Mouse (Mus musculus) CD4-positive, CD25-positive, alpha-beta regulatory T cell, adult 4 months (primary cell): ENCODE measurements around the gene Nfil3. TPM values are rescaled to one million over a fixed set of nuclear protein-coding genes. Genes with fewer than 3 reads are reported as not detected.

ENCODE experiments used
- ATAC-seq: one replicate; pipeline ENCODE4 v1.8.0; 2017
- polyA plus RNA-seq, 2 experiments: library from polyadenylated mRNA; unstranded; fragments of 100-300 nt; shearing (Covaris generic); gene quantifications; one replicate each; pipeline ENCODE4 v1.2.1; 2017

Gene Nfil3
- polyA plus RNA-seq, result 1 to 10 TPM; 1.7 to 3.7 TPM

DNA sequence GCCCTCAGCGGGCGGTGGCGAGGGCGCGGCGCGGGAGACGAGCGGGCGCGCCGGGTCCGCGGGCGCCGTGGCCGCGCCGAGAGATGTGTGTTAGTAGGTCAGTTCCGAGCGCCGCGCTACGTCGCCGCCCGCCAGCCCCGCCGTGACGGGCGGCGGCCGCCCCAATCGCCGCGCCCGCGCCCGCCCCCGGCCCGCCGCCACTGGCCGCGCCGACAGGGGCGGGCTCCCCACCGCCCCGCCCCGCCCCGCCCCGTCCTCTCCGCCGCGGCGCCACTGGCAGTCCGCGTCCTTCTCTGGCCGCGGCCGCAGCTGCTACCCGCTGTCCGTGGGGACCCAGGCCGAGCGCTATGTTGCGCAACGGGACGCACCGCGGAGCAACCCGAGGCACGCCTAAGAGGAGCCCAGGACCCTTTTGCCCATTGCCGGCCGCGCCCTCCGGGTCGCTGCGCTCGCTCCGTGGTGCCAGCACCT is at the start of gene Nfil3:
TSS of gene Nfil3 (minus strand) at position 123 of the 471 bp plus-strand sequence.
- ATAC-seq, result peak; percentile 28

DNA sequence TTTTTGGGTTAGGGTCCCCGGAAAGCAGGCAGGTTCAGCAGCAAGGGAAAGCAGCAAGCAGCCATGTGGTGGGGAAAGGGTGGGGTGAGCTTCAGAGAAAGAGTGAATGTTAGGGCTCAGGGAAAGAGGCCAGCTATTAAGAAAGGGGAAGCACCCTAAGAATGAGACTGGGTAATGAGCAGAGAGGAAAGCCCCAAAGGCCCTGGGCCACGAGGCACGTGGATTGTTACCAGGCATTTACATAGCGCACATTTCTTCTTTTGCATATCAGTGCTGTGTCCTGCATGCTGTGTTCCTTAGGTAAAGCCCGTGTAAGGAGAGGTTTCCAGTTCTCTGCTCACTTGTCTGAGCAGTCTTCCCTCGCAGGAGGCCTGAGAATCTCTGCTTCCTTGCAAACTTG is 43.4 kb upstream of the Nfil3 start:
- peak; percentile 95 for ATAC-seq

DNA sequence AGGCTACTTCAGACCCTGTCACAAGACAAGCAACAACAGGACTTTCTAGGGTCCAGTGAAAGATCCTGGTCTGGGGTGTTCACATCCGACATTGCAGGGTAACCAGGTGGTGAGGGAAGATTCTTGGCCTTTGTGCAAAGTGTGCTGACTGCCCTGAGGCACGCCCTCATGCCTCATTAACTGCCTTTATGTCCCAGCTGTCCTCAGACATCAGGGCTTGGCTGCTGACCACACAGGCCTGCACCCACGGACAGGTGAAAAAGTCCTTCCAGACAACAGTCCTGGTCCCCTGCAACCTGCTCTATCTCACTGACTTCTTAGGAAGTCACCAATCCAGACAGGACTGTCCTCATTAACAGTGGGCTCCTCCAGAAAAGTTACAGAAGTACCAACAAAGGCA is 39.4 kb upstream of the Nfil3 start:
- ATAC-seq, result no peak

DNA sequence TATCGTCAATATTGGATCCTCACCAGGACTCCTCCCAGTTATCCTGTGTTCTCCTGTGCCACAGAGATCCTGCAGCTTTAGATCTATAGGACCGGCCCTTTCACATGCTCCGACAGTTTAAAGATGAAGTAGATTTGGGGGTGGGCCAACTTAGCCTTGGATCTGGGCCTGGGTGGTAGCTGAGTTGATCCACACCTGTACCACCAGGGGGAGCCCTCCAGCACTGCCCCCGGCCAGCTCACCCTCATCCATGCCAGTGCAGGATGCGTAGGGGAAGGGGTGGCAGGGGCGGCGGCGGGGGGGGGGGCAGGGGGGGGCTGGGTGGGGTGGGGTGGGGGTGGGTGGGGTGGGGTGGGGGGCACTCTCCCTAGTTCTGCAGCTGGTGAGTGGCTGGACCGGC is 38.7 kb upstream of the Nfil3 start:
- no peak for ATAC-seq

DNA sequence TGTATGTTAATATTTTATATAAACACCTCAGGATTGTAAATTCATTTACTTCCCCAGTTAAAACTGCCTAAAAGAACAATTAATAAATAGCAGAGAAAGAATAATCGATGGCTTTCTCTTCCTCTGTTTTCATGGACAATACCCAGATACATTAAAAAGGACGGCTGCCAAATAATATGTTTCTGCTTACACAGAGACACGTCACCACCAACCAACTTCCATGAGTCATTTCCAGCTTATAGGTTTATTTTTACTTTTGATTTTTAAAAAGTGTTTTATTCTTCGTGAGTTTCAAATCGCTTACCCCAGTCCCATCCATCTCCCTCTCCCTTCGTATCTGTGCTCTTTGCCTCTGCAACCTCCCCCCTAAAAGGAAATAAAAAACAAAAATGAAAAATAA is 38.1 kb upstream of the Nfil3 start:
- ATAC-seq, result no peak

DNA sequence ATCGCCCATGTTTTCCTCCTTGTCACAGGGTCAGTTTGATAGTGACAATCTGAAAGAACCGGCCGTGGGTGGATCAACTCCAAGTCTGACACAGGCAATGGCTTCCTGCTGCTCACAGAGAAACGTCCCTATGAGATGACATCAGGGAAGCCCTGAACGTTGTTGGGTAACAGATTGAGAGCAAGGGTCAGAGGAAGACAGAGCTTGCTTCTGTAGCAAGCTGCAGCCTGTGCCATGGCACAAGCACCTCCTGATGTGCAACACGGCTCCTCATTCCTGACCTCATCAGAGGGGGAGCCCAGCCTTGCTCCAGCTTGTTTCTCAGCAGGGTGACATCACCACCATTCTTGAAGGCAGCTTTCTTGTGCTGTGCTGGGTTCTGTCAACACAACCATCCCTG is 37.1 kb upstream of the Nfil3 start:
- ATAC-seq, result no peak

DNA sequence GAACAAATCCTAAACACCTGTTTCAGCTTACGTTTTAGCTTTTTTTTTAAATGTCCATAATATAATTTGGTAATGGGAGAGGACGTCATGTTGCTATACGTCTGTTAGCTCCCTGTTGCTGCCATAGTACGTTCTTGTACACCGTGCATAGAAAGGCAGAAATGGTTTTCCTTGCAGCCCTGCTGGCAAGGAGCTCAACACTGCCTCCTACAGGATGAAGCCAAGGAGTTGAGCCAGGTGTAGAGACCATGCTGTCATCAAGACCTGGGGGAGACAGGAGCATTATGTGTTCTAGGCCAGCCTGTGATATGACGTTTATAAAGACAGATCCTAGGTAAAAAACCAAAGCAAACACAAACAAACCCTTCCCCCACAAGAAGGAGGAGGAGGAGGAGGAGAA is 36.2 kb upstream of the Nfil3 start:
- ATAC-seq, result no peak

DNA sequence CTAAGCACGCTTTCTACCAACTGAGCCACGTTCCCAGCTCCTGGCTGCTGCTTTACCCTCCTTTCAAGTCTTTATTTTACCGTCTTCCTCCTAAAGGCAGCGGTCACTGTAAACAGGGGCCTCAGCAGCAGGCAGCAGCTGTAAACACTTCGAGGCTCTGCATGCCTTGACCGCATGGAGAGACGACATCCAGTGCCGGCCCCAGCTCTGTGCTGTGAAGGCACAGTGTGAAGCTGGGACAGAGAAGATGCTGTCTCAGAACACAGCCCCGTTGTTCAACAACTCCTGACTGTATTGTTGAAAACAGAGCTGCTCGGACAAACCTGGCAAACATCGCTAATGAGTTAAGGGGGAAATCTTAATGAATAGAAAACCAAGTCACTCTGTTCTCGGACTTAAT is 30.6 kb upstream of the Nfil3 start:
- no peak for ATAC-seq

DNA sequence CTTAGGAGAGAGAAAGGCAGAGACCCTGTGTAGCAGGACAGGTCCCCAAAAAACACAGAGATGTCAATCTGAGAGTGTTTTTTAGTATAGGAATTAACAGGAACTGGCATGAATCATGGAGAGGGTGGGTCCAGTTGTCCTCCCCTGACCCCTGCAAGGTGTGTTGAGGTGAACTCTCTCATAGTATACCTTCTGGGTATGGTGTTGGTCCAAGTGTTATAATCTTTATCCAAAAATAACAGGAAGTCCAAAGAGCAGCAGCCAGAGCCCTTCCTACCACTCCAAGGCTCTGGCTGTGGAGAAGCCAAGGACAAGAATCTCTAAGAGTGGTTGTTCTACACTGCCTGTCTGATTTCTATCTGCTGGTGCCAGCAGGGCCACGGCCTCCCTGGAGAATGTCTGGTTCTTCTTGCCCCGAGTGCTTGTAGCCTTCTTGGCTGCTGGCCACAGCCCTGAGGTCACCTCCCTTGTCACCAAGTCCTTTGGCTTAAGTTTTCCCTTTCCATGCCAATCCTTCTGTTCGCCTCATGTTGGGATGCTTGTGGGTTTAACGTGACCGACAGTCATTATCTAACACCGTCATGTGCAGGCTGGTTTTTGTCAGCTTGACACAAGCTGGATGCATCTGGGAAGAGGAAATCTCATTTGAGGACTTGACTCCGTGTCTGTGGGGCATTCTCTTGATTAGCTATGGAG is 27.8 kb upstream of the Nfil3 start:
- ATAC-seq, result no peak

DNA sequence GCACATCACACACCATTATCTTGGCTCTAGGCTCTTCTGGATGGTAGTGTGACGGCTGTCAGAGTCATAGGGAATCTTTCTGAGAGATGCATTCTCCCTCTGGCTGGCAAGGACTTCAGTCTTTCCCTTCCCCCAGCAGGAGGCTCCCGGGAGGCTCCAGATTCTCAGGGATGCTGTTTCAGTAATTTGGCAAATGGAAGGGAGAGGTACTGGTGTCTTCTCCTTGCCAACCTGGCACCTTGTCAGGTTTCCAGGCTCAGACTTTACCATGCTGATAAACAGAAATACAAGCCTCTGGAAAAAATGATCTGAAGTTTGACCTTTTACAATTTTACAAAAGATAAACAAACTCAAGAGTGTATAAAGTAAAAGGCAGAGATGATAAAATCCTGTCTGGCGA is 26.9 kb upstream of the Nfil3 start:
- no peak for ATAC-seq

DNA sequence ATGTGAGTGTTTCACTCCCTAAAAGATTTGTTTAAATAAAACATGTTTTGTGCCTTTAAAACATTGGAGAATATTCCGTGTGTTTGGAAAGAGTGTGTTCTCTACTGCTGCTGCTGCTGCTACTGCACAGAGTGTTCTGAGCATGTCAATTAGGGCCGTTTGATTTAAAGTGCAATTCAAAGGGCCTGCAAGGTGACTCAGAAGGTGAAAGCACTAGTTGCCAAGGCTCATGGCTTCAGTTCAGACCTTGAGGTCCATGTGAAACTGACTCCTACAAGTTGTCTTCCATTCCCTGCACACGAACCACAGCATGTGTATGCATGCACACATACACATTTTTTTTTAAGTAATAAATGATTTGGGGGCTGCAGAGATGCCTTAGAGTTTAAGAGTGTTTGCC is 22.4 kb upstream of the Nfil3 start:
- no peak for ATAC-seq

DNA sequence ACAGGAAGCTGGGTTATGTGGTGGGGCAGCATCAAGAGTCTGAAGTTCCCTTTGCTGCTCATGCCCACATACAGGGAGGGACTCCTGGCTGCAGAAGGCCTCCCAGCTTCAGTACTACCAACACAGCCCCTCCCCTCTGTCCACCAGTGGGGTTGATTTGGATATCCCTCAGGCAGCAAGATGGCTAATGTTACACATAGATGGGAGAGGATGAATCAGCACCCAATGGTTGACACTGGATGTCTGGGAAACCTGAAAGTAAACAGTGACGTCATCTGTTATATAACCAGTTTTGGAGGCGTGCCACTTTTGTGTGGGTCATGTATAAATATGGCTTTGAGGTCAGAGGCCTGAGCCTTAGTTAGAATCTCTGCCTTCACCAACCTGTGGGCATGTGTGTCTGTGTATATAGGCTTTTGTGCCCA is 20.6 kb upstream of the Nfil3 start:
- no peak for ATAC-seq

DNA sequence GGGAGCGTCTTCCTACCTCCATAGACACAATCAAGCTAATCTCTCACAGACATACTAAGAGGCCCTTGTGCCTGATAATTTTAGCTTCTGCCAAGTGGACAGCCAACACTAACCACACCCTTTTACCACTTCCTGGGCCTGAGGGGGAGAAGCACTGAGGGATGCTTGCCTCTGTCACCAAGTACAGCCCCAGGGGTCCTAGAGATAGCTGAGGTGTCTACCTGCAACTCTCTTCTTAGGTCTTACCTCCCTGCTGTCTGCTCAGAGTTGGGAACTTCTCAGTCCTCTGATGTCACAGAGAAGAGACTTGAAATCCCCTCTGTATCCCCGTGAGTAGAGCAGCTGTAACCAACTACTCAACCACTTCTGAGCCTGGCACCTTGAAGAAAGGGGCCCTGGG is 19.6 kb upstream of the Nfil3 start:
- no peak for ATAC-seq

DNA sequence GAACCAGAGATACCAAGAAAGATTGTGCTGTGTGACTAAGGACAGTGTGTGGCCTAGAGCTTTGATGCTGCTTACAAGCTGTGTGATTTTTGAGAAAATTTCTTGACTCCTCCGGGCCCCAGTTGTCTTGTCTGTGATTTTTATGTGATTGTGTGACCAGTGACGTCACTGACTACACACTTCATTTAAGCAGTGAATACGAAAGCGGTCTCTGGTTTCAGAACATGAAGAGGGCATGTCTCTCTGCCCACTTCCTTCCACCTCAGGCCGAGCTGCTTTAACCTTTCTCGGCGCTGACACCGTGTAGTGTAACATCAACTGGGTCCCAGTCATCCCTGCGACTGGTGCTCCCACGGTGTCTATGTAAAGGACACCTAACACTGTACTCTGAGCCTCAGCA is 17.7 kb upstream of the Nfil3 start:
- ATAC-seq, result peak; percentile 96

DNA sequence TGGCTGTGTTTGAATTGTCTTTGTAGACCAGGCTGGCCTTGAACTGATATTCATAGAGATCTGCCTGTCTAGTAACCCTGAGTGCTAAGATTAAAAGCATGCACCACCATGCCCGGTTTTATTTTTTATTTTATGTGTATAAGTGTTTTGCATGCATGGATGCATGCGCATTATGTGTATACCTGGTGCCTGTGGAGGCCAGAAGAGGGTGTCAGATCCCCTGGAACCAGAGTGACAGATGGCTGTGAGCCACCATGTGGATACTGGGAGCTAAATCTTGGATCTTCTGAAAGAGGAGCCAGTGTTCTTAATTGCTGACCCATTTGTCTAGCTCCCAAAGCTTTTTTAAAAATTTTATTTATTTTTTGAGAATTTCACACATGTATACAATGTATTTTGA is 16.9 kb upstream of the Nfil3 start:
- ATAC-seq, result no peak

DNA sequence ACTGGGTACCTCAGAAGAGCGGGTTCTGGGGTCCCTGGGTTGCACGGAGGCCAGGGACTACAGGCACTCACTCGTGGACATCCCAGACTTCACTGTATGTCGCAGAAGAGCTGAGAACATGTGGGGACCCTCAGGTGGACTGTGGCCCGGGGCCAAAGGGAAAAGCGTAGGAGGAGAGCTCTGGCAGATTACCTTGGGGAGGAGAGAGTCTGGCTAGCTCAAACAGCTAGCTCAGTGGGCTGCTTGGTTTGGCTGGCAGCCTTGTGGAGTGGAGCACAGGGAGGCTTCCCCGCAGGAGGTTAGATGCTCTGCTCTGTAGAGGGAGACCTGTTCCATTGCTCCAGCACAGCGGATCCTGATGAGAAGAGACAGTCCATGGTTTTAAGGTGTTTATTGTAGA is 15.3 kb upstream of the Nfil3 start:
- ATAC-seq, result no peak

DNA sequence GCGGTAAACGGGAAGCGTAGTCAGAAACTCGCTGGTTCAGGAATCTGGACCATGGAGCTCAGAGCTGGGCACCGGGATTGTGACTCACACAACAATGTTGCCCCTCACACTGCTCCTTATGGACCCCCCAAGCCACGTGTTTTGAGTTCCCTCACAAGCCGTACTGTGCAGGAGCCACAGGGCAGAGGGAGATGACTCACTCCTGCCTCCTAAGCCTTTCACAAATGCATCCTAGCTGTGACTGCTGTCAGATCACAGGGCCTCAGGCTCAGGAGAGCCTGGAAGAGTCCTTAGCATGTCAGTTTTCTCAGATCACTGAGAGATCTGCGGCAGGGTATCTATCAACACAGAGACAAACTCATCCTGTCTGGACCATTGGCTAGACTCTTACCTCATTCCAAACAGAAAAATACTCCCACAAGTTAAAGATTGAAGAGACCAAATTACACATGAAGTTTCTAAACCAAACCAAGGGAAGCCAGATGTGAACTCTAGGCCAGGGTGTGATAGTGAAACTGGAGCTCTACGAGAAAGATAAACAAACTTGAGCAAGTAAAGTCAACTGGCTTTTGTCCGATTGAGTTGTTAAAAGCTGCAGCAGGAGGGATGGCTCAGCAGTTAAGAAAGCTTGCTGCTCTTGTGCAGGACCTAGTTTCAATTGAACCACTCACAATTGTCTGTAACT is 13.5 kb upstream of the Nfil3 start:
- ATAC-seq, result no peak

DNA sequence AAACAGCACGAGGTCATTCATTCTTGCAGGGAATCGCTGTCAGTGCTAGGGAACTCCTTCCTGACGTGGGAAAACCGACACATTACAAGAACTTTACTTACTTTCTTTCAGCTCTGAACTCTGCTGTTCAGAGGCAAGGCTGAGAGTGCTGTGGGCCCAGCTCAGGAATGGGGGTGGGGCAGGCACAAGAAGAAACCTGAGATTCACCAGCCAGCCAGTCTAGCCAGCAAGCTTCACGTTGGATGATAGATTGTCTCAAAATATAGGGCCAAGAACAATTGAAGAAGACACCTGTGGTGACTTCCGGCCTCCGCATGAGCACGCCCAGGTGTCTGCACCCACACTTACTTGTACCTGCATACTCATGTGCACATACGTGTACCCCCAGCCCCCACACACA is 9.3 kb upstream of the Nfil3 start:
- no peak for ATAC-seq

DNA sequence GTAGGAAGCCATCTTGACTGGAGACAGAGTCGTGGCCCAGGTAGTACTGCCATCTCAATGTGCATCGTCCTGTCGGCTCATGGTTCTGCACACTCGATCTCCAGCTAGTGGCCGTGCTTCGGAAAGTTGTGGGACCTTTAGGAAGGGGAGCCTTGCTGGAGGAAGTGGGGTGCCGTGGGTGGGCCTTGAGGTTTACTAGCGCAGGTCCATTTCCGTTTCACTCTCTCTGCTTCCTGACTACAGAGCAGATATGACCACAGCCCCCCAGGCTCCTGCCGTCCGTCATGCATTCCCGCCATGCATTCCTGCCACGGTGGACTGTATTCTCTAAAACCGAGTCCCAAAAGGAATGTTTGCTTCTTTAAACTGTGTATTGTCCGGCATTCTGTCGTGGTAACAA is 8.1 kb upstream of the Nfil3 start:
- ATAC-seq, result peak; percentile 14

DNA sequence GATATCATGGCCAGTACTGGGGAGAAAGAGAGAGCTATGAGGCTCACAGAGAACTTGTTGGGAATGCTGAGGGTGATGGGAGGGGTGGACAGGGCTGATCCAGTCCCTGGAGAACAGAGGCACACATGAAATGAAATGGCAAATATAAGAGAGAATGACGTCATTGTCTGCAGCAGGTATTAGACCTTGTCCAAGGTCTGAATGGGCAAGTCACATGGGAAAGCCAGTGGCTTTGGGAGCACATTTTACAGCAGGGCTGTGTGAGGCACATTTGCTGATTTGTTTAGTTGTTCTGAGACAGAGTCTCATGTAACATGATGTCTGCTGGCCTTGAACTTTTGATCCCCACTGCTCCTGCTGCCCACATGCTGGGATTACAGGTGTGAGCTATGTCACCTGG is 7.0 kb upstream of the Nfil3 start:
- ATAC-seq, result no peak

DNA sequence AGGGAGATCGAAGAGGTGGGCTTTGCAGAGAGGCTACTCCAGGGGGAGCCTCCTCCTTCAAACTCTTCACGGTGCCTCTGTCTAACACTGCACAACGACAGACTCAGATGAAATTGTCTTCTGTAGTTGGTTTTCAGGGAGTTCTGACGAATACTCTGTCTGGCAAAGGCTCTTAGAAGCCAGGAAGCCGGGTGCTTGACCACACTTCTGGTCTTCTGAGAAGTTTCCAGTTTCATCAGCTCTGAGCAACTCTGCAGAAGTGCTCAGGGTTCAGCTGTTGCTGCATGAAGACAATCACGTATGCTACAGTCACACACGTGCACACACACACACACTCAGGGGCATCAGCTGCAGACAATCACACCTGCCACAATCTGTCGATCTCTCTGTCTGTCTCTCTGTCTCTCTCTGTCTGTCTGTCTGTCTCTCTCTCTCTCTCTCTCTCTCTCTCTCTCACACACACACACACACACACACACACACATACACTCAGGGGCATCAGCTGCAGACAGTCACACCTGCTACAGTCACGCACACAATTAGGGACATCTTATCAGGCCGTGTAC is 5.4 kb upstream of the Nfil3 start:
- ATAC-seq, result no peak

DNA sequence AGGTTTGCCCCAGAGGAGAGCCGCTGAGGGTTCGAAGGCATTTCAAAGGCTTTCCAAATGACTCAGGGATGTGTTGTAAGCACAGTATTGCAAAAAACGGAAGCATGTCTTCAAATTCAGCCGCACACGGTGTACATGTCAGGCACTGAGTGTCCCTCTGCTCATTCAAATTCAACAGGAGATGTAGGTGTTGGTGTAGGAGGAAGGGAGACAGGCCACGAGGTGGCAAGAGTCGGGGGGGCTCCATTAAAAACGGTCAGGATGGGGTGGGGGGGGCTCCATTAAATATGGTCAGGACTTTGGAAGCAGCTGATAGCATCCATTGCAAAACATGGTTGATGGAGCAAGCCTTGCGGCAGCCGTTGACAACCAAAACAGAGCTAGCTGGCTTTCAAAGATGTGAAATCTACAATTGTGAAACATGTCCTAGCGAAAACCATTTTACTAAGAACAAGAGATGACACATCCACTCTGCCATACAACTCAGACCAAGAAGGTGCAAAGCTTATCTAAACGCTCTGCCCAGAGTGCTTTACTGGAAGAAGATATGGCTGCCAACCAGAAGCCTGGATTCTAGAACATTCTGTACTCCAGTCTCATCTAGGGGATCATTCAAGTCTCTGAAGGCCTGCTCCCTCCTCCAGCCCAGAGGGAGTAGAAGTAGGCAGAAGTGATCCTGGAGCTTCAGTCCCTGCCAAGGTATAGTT is 4.8 kb upstream of the Nfil3 start:
- ATAC-seq, result no peak

DNA sequence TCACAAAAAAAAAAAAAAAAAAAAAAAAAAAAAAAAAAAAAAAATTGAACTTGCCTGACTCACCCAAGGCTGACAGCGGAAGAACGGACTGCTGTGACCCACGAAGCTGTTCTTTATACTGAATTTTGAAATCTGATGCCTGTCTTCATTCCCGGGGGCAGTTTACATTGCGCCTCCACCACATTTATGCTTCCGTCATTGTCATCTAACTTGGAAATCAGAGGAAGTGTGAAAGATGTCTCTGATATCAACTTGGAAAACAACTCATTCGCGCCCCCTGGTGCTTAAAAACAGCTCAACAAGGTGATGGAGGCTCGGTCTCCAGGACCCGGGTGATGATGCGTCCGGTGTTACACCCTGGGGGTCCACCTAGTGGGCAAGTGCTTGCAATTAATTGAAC is 1.8 kb upstream of the Nfil3 start:
- peak; percentile 40 for ATAC-seq
